Mouse (Mus musculus): Measurements from ENCODE around the gene Tfap2e. TPM values are rescaled to one million over a fixed set of nuclear protein-coding genes. Genes with fewer than 3 reads are reported as not detected.

The Tfap2e gene
- polyA plus RNA-seq, 1 experiment from 2014 or later, result not detected

- Histone ChIP-seq H3K4me3 (replicated peaks) (no peak overlapping the region), H3K4me1 (replicated peaks) (no peaks in the 10 kb centered on the region), H3K36me3 (peaks cover 11% of the 10 kb centered on the region; the same call in 1 of the 2 replicates), H3K27me3 (no peaks in the 10 kb centered on the region), H3K9me3 (replicated peaks) (no peaks in the 10 kb centered on the region), H3K9ac (no peak overlapping the region), H3K27ac (no peak overlapping the region), H3K4me2 (no peak overlapping the region)
- no peak for ATAC-seq (ENCODE audit: low read depth)
- WGBS (ENCODE audit: insufficient replicate concordance), result 73% methylated on average over 11 of the region's 11 CpGs
- no peak for DNase-seq
Observed at GRCm38 (mm10) chr4:126762586-126763359, 26.7 kb upstream of the Tfap2e start.

GRCm38 (mm10) chr4:126759435-126759834 is 23.4 kb upstream of the Tfap2e start:
- WGBS (ENCODE audit: insufficient replicate concordance), result 37% methylated on average over 2 of the region's 2 CpGs
- ATAC-seq (ENCODE audit: low read depth) (no peak), DNase-seq (no peak)

GRCm38 (mm10) chr4:126758299-126758698 is 22.3 kb upstream of the Tfap2e start:
- Histone ChIP-seq H3K27me3 (no peaks in the 10 kb centered on the region), H3K4me2 (no peak overlapping the region), H3K27ac (no peak overlapping the region), H3K4me3 (replicated peaks) (no peak overlapping the region), H3K4me1 (replicated peaks) (peaks cover 14% of the 10 kb centered on the region), H3K9ac (no peak overlapping the region), H3K9me3 (replicated peaks) (no peaks in the 10 kb centered on the region), H3K36me3 (peaks cover 11% of the 10 kb centered on the region; the same call in 1 of the 2 replicates)
- DNase-seq (no peak), ATAC-seq (ENCODE audit: low read depth) (no peak)
- WGBS (ENCODE audit: insufficient replicate concordance), result 73% methylated on average over 5 of the region's 5 CpGs

More at GRCm38 (mm10) chr4:126759435-126759834, 23.4 kb upstream of the Tfap2e start:
- no peaks in the 10 kb centered on the region for H3K9me3 ChIP-seq (replicated peaks)
- H3K36me3 ChIP-seq, result peaks cover 11% of the 10 kb centered on the region; the same call in 1 of the 2 replicates
- no peak overlapping the region for H3K27ac ChIP-seq
- no peak overlapping the region for H3K4me3 ChIP-seq (replicated peaks)
- H3K9ac ChIP-seq, result no peak overlapping the region
- H3K27me3 ChIP-seq, result no peaks in the 10 kb centered on the region
- no peak overlapping the region for H3K4me2 ChIP-seq
- peaks cover 9% of the 10 kb centered on the region for H3K4me1 ChIP-seq (replicated peaks)

- ATAC-seq (ENCODE audit: low read depth) (no peak), DNase-seq (no peak)
- H3K27ac ChIP-seq, result no peak overlapping the region
- H3K4me3 ChIP-seq (replicated peaks), result no peak overlapping the region
- H3K9ac ChIP-seq, result no peak overlapping the region
- H3K4me1 ChIP-seq (replicated peaks), result peaks cover 25% of the 10 kb centered on the region
- no peak overlapping the region for H3K4me2 ChIP-seq
- no peaks in the 10 kb centered on the region for H3K9me3 ChIP-seq (replicated peaks)
- WGBS (ENCODE audit: insufficient replicate concordance), result 75% methylated on average over 4 of the region's 4 CpGs
- H3K27me3 ChIP-seq, result no peaks in the 10 kb centered on the region
- H3K36me3 ChIP-seq, result peaks cover 11% of the 10 kb centered on the region; the same call in 1 of the 2 replicates
Observed at GRCm38 (mm10) chr4:126756766-126757165, 20.7 kb upstream of the Tfap2e start.

- Histone ChIP-seq H3K36me3 (peaks cover 10% of the 10 kb centered on the region), H3K4me1 (replicated peaks) (peaks cover 35% of the 10 kb centered on the region), H3K9ac (peak overlapping the region; percentile 87), H3K4me3 (replicated peaks) (peak overlapping the region; percentile 80), H3K27me3 (no peaks in the 10 kb centered on the region), H3K4me2 (peak overlapping the region; percentile 98), H3K9me3 (replicated peaks) (no peaks in the 10 kb centered on the region), H3K27ac (no peak overlapping the region)
- DNase-seq, result no peak
- 57% methylated on average over 12 of the region's 12 CpGs for WGBS (ENCODE audit: insufficient replicate concordance)
- no peak for ATAC-seq (ENCODE audit: low read depth)
Observed at GRCm38 (mm10) chr4:126754736-126755374, 18.8 kb upstream of the Tfap2e start.

GRCm38 (mm10) chr4:126754231-126754611 is 18.2 kb upstream of the Tfap2e start:
- Histone ChIP-seq H3K4me1 (replicated peaks) (peaks cover 37% of the 10 kb centered on the region), H3K36me3 (peaks cover 16% of the 10 kb centered on the region), H3K27me3 (no peaks in the 10 kb centered on the region), H3K4me2 (peak overlapping the region; percentile 98), H3K9me3 (replicated peaks) (no peaks in the 10 kb centered on the region), H3K9ac (peak overlapping the region; percentile 87), H3K27ac (peak overlapping the region; percentile 84; the same call in 1 of the 2 replicates), H3K4me3 (replicated peaks) (peak overlapping the region; percentile 80)
- ATAC-seq (ENCODE audit: low read depth), result no peak
- no peak for DNase-seq
- WGBS (ENCODE audit: insufficient replicate concordance), result 3% methylated on average over 12 of the region's 12 CpGs

DNA sequence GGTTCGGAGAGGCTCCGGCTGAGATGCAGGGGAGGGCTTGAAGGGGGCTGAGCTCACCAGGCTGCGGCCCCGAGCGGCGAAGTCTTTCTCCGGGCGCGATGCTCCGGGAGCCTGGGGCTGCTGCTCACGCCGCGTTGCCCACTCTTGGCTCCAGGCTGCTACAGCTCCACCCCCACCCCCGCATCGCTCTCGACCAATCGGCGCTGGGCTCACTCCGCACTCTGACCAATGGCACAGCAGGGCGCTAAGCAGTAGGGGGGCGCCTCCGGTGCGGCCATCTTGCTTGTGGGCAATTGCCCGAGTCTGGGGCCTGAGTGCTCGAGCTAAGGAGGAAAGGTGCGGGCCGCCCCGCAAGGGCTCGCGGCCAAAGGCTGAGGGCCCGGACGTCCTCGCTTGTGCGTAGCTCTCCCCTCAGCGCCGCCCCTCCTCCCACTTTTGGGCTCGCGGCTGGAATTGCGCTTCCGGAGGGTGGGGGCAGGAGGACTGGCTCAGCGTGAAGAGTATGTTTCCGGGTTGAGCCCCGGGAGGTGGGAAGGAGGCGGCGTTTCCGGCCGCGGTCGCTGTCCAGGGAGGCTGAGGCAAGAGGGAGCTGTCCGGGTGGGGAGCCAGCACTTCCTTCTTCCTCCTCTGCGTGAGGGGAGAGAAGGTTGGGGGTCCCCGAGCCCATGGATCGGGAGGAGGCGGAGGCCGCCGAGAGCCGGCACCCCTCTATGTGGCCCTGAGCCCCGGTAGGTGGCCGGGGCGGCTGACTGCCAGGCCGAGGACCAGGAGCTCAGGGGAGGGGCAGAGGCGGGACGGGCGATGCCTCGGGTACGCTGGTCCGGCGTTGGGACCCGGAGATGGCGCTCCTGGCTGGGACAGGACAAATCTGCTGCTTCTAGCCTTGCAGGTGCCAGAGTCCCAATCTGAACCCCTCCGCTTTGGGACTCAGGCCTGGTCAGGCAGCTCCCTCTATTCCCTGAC is 17.5 kb upstream of the Tfap2e start, which contains the start of the genes Ncdn and AU040320:
Gene Ncdn (minus strand): TSS at position 171 of the 963 bp plus-strand sequence.
Gene AU040320 (plus strand): TSS at position 277 of the 963 bp plus-strand sequence.
- H3K36me3 ChIP-seq, result peaks cover 22% of the 10 kb centered on the region
- peak within 1 kb of the TSS; percentile 84 for H3K27ac ChIP-seq
- peak within 1 kb of the TSS; percentile 87 for H3K9ac ChIP-seq
- ATAC-seq (ENCODE audit: low read depth) (peak; percentile 99), DNase-seq (peak; percentile 95)
- H3K9me3 ChIP-seq (replicated peaks), result no peaks in the 10 kb centered on the region
- H3K4me3 ChIP-seq (replicated peaks), result peak within 1 kb of the TSS; percentile 80
- H3K4me2 ChIP-seq, result peak within 1 kb of the TSS; percentile 98
- WGBS (ENCODE audit: insufficient replicate concordance), result under 1% methylated on average over 69 of the region's 71 CpGs
- H3K27me3 ChIP-seq, result no peaks in the 10 kb centered on the region
- H3K4me1 ChIP-seq (replicated peaks), result peaks cover 38% of the 10 kb centered on the region

- peaks cover 40% of the 10 kb centered on the region for H3K4me1 ChIP-seq (replicated peaks)
- H3K9ac ChIP-seq, result peak overlapping the region; percentile 87
- peak overlapping the region; percentile 80 for H3K4me3 ChIP-seq (replicated peaks)
- no peak overlapping the region for H3K27ac ChIP-seq
- H3K27me3 ChIP-seq, result no peaks in the 10 kb centered on the region
- ATAC-seq (ENCODE audit: low read depth), result no peak
- no peaks in the 10 kb centered on the region for H3K9me3 ChIP-seq (replicated peaks)
- DNase-seq, result no peak
- WGBS (ENCODE audit: insufficient replicate concordance), result under 1% methylated on average over 23 of the region's 23 CpGs
- peaks cover 27% of the 10 kb centered on the region for H3K36me3 ChIP-seq
- peak overlapping the region; percentile 98 for H3K4me2 ChIP-seq
Observed at GRCm38 (mm10) chr4:126752608-126753141, 16.6 kb upstream of the Tfap2e start.

- WGBS (ENCODE audit: insufficient replicate concordance), result 17% methylated on average over 13 of the region's 13 CpGs
- ATAC-seq (ENCODE audit: low read depth), result no peak
- DNase-seq, result no peak
Observed at GRCm38 (mm10) chr4:126752024-126752607, 16.1 kb upstream of the Tfap2e start.

GRCm38 (mm10) chr4:126751556-126752023 is 15.6 kb upstream of the Tfap2e start:
- peak overlapping the region; percentile 80 for H3K4me3 ChIP-seq (replicated peaks)
- H3K9ac ChIP-seq, result no peak overlapping the region
- H3K4me1 ChIP-seq (replicated peaks), result peaks cover 44% of the 10 kb centered on the region
- DNase-seq (no peak), ATAC-seq (ENCODE audit: low read depth) (no peak)
- H3K27ac ChIP-seq, result no peak overlapping the region
- H3K27me3 ChIP-seq, result no peaks in the 10 kb centered on the region
- WGBS (ENCODE audit: insufficient replicate concordance), result 75% methylated on average over 10 of the region's 10 CpGs
- no peaks in the 10 kb centered on the region for H3K9me3 ChIP-seq (replicated peaks)
- peaks cover 35% of the 10 kb centered on the region for H3K36me3 ChIP-seq
- peak overlapping the region; percentile 98 for H3K4me2 ChIP-seq

More at GRCm38 (mm10) chr4:126752024-126752607, 16.1 kb upstream of the Tfap2e start:
- no peaks in the 10 kb centered on the region for H3K27me3 ChIP-seq
- peaks cover 42% of the 10 kb centered on the region for H3K4me1 ChIP-seq (replicated peaks)
- H3K9me3 ChIP-seq (replicated peaks), result no peaks in the 10 kb centered on the region
- H3K36me3 ChIP-seq, result peaks cover 30% of the 10 kb centered on the region
- H3K4me3 ChIP-seq (replicated peaks), result peak overlapping the region; percentile 80
- peak overlapping the region; percentile 87 for H3K9ac ChIP-seq
- H3K4me2 ChIP-seq, result peak overlapping the region; percentile 98
- H3K27ac ChIP-seq, result no peak overlapping the region

Measured in liver, embryonic 13.5 days (tissue).